Mouse (Mus musculus): ENCODE measurements at regions not wholly inside any gene's neighbourhood (a gene's known extent, or its start where the extent isn't known, plus 50 kb on each side); places are given as distances from the start of the nearest gene placed in this dataset.

DNA sequence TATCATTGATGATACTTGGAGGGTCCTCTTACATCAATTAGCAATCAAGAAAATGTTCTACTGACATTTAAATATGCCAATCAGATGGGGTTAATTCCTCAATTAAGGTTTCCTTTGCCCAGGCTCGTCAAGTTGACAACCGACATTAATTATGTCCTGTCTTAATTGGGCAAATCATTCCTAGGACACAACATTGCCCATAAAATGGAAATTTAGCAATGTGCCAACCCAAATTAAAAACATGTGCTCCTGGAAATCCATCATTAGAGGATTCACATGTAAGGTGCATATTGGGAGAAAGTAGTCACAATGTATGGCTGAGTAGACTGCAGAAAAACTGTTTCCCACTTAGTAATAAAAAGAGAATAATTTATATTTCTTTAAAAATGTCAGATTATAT, 483.6 kb upstream of the B430305J03Rik start:
- no peak for DNase-seq (ENCODE audit: low spot score in 2 of 2)
- intact Hi-C loops (cut with DNase I) = no loop called here

DNA sequence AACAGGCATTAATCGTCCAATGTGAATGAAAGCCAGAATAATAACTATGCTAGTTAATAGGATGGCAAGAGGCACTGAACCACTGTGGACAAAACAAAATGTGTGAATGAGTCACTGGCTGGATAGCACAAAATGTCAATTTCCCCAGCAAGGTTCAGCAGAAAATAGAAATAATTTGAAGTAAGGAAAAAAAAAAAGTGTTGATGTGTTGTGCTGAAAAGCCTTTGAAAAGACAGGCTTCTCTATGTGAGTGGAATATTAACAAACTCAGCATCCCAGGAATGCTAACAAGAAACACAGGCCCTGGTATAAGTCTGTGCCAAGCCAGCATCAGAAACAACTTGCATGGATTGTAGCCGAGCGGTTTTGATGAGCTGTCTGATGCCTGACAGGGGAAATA, 481.0 kb upstream of the B430305J03Rik start:
- intact Hi-C loops (cut with DNase I) = no loop called here
- no peak for DNase-seq (ENCODE audit: low spot score in 2 of 2)

DNA sequence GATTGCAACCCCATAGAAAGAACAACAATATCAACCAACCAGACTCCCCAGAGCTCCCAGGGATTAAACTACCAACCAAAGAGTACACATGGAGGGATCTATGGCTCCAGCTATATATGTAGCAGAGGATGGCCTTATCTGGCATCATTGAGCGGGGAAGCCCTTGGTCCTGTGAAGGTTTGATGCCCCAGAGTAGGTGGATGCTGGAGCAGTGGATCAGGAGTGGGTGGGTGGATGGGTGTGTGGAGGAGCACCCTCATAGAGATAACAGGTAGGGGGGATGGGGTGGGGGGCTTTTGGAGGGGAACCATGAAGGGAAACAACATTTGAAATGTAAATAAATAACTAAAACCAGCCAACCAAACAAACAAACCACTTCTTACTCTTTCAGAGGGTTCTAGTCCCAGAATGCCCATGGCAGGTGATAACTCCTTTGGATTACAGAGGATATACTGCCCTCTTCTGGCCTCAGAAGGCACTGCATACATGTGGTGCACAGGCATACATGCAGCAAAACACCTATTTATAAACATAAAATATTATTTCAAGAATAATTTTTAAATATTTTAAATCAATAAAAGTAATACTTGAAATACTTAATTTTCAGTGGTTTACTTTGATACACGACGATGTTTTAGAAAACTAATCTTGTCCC, 473.7 kb upstream of the B430305J03Rik start:
- no peak for DNase-seq (ENCODE audit: low spot score in 2 of 2)
- intact Hi-C loops (cut with DNase I) = loop anchor here (10.0 kb wide), 1 partner anchor 475 kb away; the partner anchor contains the start of genes B430305J03Rik and Rap2b

DNA sequence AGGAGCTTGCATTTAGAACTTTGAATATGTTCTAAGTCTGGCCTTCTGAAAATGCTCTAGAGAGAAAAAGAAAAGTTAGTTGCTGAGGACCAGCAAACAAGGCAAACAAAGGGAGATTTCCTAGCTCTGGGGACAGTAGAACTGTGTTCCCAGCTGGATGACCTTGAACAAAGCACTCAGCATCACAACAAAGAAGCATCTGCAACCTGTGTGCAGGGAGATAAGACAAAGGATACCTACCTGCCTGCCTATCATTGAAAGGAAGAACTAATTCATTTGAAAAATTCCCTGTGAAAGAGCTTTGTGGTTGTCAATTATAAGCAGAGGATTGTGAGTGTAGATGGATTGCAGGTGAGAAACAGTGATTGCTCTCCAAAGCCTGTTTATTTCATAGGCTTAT, 451.1 kb upstream of the B430305J03Rik start:
- DNase-seq (ENCODE audit: low spot score in 2 of 2) = no peak
- intact Hi-C loops (cut with DNase I) = no loop called here

DNA sequence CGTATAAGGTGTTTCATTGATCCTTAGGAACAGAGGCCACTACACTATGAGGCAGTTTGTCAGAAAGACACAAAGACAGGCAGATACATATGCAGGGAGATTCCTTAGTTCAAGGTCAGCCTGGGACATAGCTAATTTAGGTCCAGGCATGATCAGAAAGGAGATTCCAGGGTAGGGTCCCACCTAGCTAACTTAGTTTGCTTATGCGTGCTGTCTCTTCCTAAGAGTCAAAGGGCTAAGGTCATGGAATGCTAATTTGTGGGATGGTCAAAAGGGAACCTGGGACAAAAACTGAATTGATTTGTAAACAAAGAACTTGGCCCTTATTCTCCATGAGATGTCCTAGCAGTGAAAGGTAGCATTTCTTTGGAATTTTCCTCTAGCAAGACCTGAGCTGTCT, 430.3 kb upstream of the B430305J03Rik start:
- intact Hi-C loops (cut with DNase I) = no loop called here
- DNase-seq (ENCODE audit: low spot score in 2 of 2) = no peak

DNA sequence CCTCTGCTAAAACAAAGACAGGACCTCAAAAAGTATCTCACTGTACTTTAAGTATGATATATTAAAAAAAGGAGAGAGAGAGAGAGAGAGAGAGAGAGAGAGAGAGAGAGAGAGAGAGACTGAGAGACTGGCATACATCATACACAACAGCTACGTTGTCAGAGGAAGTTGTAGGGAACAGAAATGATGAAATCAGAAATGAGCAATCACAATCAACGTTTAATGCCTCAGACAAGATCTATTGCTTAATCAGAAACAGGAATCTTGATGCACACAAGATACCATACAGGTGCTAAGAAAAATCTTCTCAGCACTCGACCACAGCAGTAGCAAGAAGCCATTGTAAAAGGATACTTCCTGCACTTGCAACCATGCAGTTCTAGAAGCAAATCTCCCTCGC, 424.9 kb upstream of the B430305J03Rik start:
- intact Hi-C loops (cut with DNase I) = no loop called here

More for the DNA sequence above, 424.9 kb upstream of the B430305J03Rik start:
- no peak for DNase-seq (ENCODE audit: low spot score in 2 of 2)

All from left cerebral cortex, postnatal 36 days (tissue).